1 mouse cellular context compared by ENCODE assay signal in genomic region chr11:51539759-51540282, GRCm38 (mm10).
TF ChIP-seq lines count a peak whose summit lies in the region.

No protein-coding gene starts in this region.

TF ChIP-seq in CH12.LX, 34 proteins besides CTCF, POLR2A, EP300 and RAD21 (continued from another document):
- TF ChIP-seq TCF12 (IDR thresholded peaks at IDR 0.05; ENCODE audit: low read depth, low read length) (0 out of 2 replicates have a peak, but pooled peaks have one; percentile 49), E2F4 (IDR thresholded peaks at IDR 0.05; ENCODE audit: insufficient replicate concordance, low read depth, low read length) (no peak), MYC (IDR thresholded peaks at IDR 0.05; ENCODE audit: low read depth, low read length) (peak; percentile 49; the same call in 1 of the 2 replicates), GABPA (IDR thresholded peaks at IDR 0.05; ENCODE audit: insufficient replicate concordance, low read depth, low read length) (no peak), MAZ (IDR thresholded peaks at IDR 0.05; ENCODE audit: low read depth, low read length) (peak; percentile 70; the same call in 1 of the 2 replicates), SMC3 (IDR thresholded peaks at IDR 0.05; ENCODE audit: low read depth, low read length) (peak; percentile 93), BHLHE40 (IDR thresholded peaks at IDR 0.05; ENCODE audit: low read depth, low read length) (peak; percentile 22; the same call in 1 of the 2 replicates), ZNF384 (IDR thresholded peaks at IDR 0.05; ENCODE audit: low read depth, low read length) (peak; percentile 33; the same call in 1 of the 2 replicates), USF1 (IDR thresholded peaks at IDR 0.05; ENCODE audit: low read depth, low read length) (no peak), PAX5 (IDR thresholded peaks at IDR 0.05; ENCODE audit: low read length) (no peak), RCOR1 (conservative IDR thresholded peaks at IDR 0.05; ENCODE audit: low read depth, low read length) (no peak), JUN (IDR thresholded peaks at IDR 0.05; ENCODE audit: insufficient read depth, low read depth, low read length) (no peak), MXI1 (IDR thresholded peaks at IDR 0.05; ENCODE audit: low read depth, low read length) (0 out of 2 replicates have a peak, but pooled peaks have one; percentile 41), SIN3A (IDR thresholded peaks at IDR 0.05; ENCODE audit: low read length) (peak; percentile 71; the same call in 1 of the 2 replicates), MAFK (IDR thresholded peaks at IDR 0.05; ENCODE audit: insufficient replicate concordance, low read length) (no peak), USF2 (conservative IDR thresholded peaks at IDR 0.05; ENCODE audit: low read depth, low read length) (no peak), CHD1 (IDR thresholded peaks at IDR 0.05; ENCODE audit: low read depth, low read length) (no peak), HCFC1 (IDR thresholded peaks at IDR 0.05; ENCODE audit: low read depth, low read length) (peak; percentile 60), POLR2AphosphoS2 (IDR thresholded peaks at IDR 0.05; ENCODE audit: low read depth, low read length) (no peak), NRF1 (IDR thresholded peaks at IDR 0.05; ENCODE audit: low read depth, low read length) (0 out of 2 replicates have a peak, but pooled peaks have one; percentile 35), JUND (conservative IDR thresholded peaks at IDR 0.05; ENCODE audit: low read depth, low read length) (peak; percentile 65; the same call in 1 of the 2 replicates), ELF1 (IDR thresholded peaks at IDR 0.05; ENCODE audit: low read depth, low read length) (peak; percentile 52)
TF ChIP-seq in CH12.LX: peak in this region for 17.
